Mouse (Mus musculus): ENCODE measurements around the gene Chmp4b.

The Chmp4b gene

GRCm38 (mm10) chr2:154680941-154681340, 29.4 kb downstream of the Chmp4b start:
- no peak for DNase-seq (ENCODE audit: low spot score in 2 of 2)

- DNase-seq (ENCODE audit: low spot score in 2 of 2): no peak
These were observed 31.2 kb downstream of the Chmp4b start for GRCm38 (mm10) chr2:154682712-154683111.

- no peak for DNase-seq (ENCODE audit: low spot score in 2 of 2)
These were observed 33.5 kb downstream of the Chmp4b start for GRCm38 (mm10) chr2:154684901-154685470.

- no peak for DNase-seq (ENCODE audit: low spot score in 2 of 2)
These were observed 34.3 kb downstream of the Chmp4b start for GRCm38 (mm10) chr2:154685772-154686171.

- DNase-seq (ENCODE audit: low spot score in 2 of 2): no peak
These were observed 35.3 kb downstream of the Chmp4b start for GRCm38 (mm10) chr2:154686819-154687218.

GRCm38 (mm10) chr2:154689391-154689790, 37.9 kb downstream of the Chmp4b start:
- no peak for DNase-seq (ENCODE audit: low spot score in 2 of 2)

GRCm38 (mm10) chr2:154690959-154691358, 39.5 kb downstream of the Chmp4b start:
- DNase-seq (ENCODE audit: low spot score in 2 of 2): no peak

GRCm38 (mm10) chr2:154693186-154693940, 41.9 kb downstream of the Chmp4b start:
- no peak for DNase-seq (ENCODE audit: low spot score in 2 of 2)

GRCm38 (mm10) chr2:154693941-154694256, 42.4 kb downstream of the Chmp4b start:
- peak in 1 of 2 experiments; percentile 57 for DNase-seq (ENCODE audit: low spot score in 2 of 2)

- DNase-seq (ENCODE audit: low spot score in 2 of 2): no peak
These were observed 44.2 kb downstream of the Chmp4b start for GRCm38 (mm10) chr2:154695690-154696089.

- DNase-seq (ENCODE audit: low spot score in 2 of 2): no peak
These were observed 45.2 kb downstream of the Chmp4b start for GRCm38 (mm10) chr2:154696660-154697059.

GRCm38 (mm10) chr2:154699360-154699759, 47.9 kb downstream of the Chmp4b start:
- DNase-seq (ENCODE audit: low spot score in 2 of 2): no peak

- DNase-seq (ENCODE audit: low spot score in 2 of 2): no peak
These were observed 48.7 kb downstream of the Chmp4b start for GRCm38 (mm10) chr2:154700177-154700576.

GRCm38 (mm10) chr2:154702637-154703315, 51.3 kb downstream of the Chmp4b start:
- peak in 1 of 2 experiments; percentile 51 for DNase-seq (ENCODE audit: low spot score in 2 of 2)

- no peak for DNase-seq (ENCODE audit: low spot score in 2 of 2)
These were observed 55.2 kb downstream of the Chmp4b start for GRCm38 (mm10) chr2:154706526-154707280.

- DNase-seq (ENCODE audit: low spot score in 2 of 2): no peak
These were observed 55.8 kb downstream of the Chmp4b start for GRCm38 (mm10) chr2:154707284-154707683.

- DNase-seq (ENCODE audit: low spot score in 2 of 2): no peak
These were observed 56.4 kb downstream of the Chmp4b start for GRCm38 (mm10) chr2:154707830-154708385.

- no peak for DNase-seq (ENCODE audit: low spot score in 2 of 2)
These were observed 60.2 kb downstream of the Chmp4b start for GRCm38 (mm10) chr2:154711701-154712100.

GRCm38 (mm10) chr2:154712271-154712677, 60.8 kb downstream of the Chmp4b start:
- DNase-seq (ENCODE audit: low spot score in 2 of 2): peak in 1 of 2 experiments; percentile 38

GRCm38 (mm10) chr2:154713083-154713482, 61.6 kb downstream of the Chmp4b start:
- no peak for DNase-seq (ENCODE audit: low spot score in 2 of 2)

GRCm38 (mm10) chr2:154713964-154714363, 62.5 kb downstream of the Chmp4b start:
- no peak for DNase-seq (ENCODE audit: low spot score in 2 of 2)

- no peak for DNase-seq (ENCODE audit: low spot score in 2 of 2)
These were observed 65.1 kb downstream of the Chmp4b start for GRCm38 (mm10) chr2:154716586-154716985.
